Comparison of ENCODE assay signal across 8 mouse cellular contexts in the genomic region with DNA sequence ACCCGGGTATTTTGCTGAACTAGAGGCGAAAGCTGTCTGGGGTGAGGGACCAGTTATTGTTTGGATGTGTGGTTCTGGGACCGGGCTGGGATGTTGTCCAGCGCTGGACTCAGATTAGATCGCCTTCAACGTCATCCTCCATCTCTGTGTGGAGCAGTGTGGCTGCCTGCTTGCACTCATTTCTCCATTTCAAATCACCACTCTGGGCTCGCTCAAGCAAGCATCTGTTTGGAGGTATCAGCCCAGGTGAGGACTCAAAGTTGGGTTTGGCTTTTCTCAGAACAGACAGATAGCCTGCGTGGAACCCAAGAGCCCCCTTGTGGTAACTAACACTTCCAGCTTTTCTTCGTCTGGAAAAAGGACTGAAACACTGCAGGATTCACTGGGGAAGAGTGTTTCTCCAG. TPM values are rescaled to one million over a fixed set of nuclear protein-coding genes. Genes with fewer than 3 reads are reported as not detected.
DNase-seq lines count a peak whose midpoint lies in the region; ATAC-seq and TF ChIP-seq lines count a peak whose summit lies in the region.
"Had no signal": no experiment of that assay in that cellular context is flagged by ENCODE, and none has a peak within 500 bp of the region (broad histone marks: within the 10 kb centered on the region; RNA-seq: fewer than 3 reads in every experiment).

No protein-coding gene starts in this region.

- intact Hi-C loops in gastrocnemius, postnatal 14 days (cut with DNase I; ENCODE audit: low total_unique reads): loop anchor here (1.0 to 5.0 kb wide), 2 partner anchors 180 to 195 kb away; no protein-coding TSS in a partner anchor

- no peaks in the 10 kb centered on the region for H3K36me3 ChIP-seq in G1E (replicated peaks)
- H3K36me3 ChIP-seq in lung, postnatal 0 days (ENCODE audit: insufficient read depth, low read length): no peaks in the 10 kb centered on the region
- H3K36me3 ChIP-seq: liver, embryonic 15.5 days had no signal

- ATAC-seq in G1E (ENCODE audit: extremely low read depth, insufficient number of reproducible peaks, low FRiP score, poor library complexity, severe bottlenecking): no peak
- no peak for ATAC-seq in lung, postnatal 0 days

- H3K4me3 ChIP-seq in G1E (ENCODE audit: low read depth, low read length): no peak overlapping the region
- H3K4me3 ChIP-seq in lung, postnatal 0 days (ENCODE audit: low read depth, low read length): no peak overlapping the region
- H3K4me3 ChIP-seq: liver, embryonic 15.5 days had no signal

- H3K4me2 ChIP-seq in lung, postnatal 0 days (replicated peaks; ENCODE audit: low read depth, low read length): no peak overlapping the region
- H3K4me2 ChIP-seq: liver, embryonic 15.5 days had no signal

- peaks cover 2% of the 10 kb centered on the region; the same call in 1 of the 2 replicates for H3K4me1 ChIP-seq in G1E (ENCODE audit: insufficient read depth, low read depth, low read length)
- H3K4me1 ChIP-seq in lung, postnatal 0 days (ENCODE audit: insufficient read depth, low read depth, low read length): no peaks in the 10 kb centered on the region
- H3K4me1 ChIP-seq: liver, embryonic 15.5 days had no signal

- H3K27ac ChIP-seq in lung, postnatal 0 days (ENCODE audit: low read length): no peak overlapping the region
- H3K27ac ChIP-seq: liver, embryonic 15.5 days had no signal

- 46% methylated on average over 9 of the region's 9 CpGs for WGBS in lung, postnatal 0 days

- TF ChIP-seq EP300 in lung, postnatal 0 days (IDR thresholded peaks at IDR 0.05): no peak

- 0 out of 2 replicates have a peak, but pooled peaks have one; percentile 25 for TF ChIP-seq CTCF in G1E (IDR thresholded peaks at IDR 0.05; ENCODE audit: low read depth, low read length)
- TF ChIP-seq CTCF in lung, postnatal 0 days (IDR thresholded peaks at IDR 0.05): peak; percentile 92

- peak; percentile 12 for DNase-seq in CD4-positive helper T cell, adult 2 months (ENCODE audit: low read depth, low spot score)
- no peak for DNase-seq in G1E (ENCODE audit: low spot score)
- peak; percentile 38 to 63 for DNase-seq in cerebellum, postnatal 25 days
- DNase-seq in gastrocnemius, postnatal 14 days: peak; percentile 23
- DNase-seq in kidney, postnatal 4 days: peak; percentile 59 to 72
- DNase-seq in lung, postnatal 0 days (ENCODE audit: low spot score): peak; percentile 77
- DNase-seq in right cerebral cortex, postnatal 10 days (ENCODE audit: low spot score in 2 of 2): peak; percentile 82 to 85

- H3K27me3 ChIP-seq in G1E (ENCODE audit: insufficient read depth, low read length): peaks cover 7% of the 10 kb centered on the region
- H3K27me3 ChIP-seq in lung, postnatal 0 days (replicated peaks; ENCODE audit: insufficient read depth, low read length): no peaks in the 10 kb centered on the region
- H3K27me3 ChIP-seq: liver, embryonic 15.5 days had no signal

- H3K9ac ChIP-seq in lung, postnatal 0 days (replicated peaks; ENCODE audit: low read depth): no peak overlapping the region
- H3K9ac ChIP-seq: liver, embryonic 15.5 days had no signal

- no peaks in the 10 kb centered on the region for H3K9me3 ChIP-seq in G1E (replicated peaks)
- H3K9me3 ChIP-seq in lung, postnatal 0 days (ENCODE audit: low read length): no peaks in the 10 kb centered on the region
- H3K9me3 ChIP-seq: liver, embryonic 15.5 days had no signal

RNA-seq across cellular contexts. Expression of a gene that starts 33.5 kb away (rescaled TPM):
- 26.6 and 31.4 TPM in 2 replicates for total RNA-seq in G1E (2014; fragmentation: Nextera tagmentation)
- total RNA-seq in G1E (2017): 36.9 and 40.5 TPM in 2 replicates
- polyA plus RNA-seq in G1E (2012): 3.2 and 3.5 TPM in 2 replicates
- 1 to 10 TPM; 6.5 to 6.9 TPM for total RNA-seq in gastrocnemius, postnatal 14 days (2021)
- 6.3 and 7.0 TPM in 2 replicates for polyA plus RNA-seq in lung, postnatal 0 days (2015; fragmentation: Nextera tagmentation; extraction: Ambion mirVana)

RNA-seq across cellular contexts. Expression of a gene that starts 33.6 kb away (rescaled TPM):
- total RNA-seq in G1E (2014; fragmentation: Nextera tagmentation) (8.5 and 12.0 TPM in 2 replicates), G1E (2017) (16.9 and 18.1 TPM in 2 replicates)
- 11.8 and 16.4 TPM in 2 replicates for polyA plus RNA-seq in G1E (2012)
- total RNA-seq in gastrocnemius, postnatal 14 days (2021): 1 to 10 TPM; 3.6 to 3.8 TPM
- polyA plus RNA-seq in lung, postnatal 0 days (2015; fragmentation: Nextera tagmentation; extraction: Ambion mirVana): 6.1 and 6.5 TPM in 2 replicates
